Mouse (Mus musculus) C2C12 (cell line): ENCODE results near the gene Mmp15. TPM values are rescaled to one million over a fixed set of nuclear protein-coding genes. Genes with fewer than 3 reads are reported as not detected.
A peak's percentile ranks its signal among the peaks of the same experiment; 100 is the strongest.

ENCODE experiments used
- H3K27me3 ChIP-seq: one replicate; pipeline ENCODE4 v1.6.1; 2011; ENCODE audit not compliant: control insufficient read depth, insufficient read depth, insufficient read length
- H3K36me3 ChIP-seq: one replicate; pipeline ENCODE4 v1.6.1; 2011; ENCODE audit not compliant: control insufficient read depth, insufficient read depth
- H3K4me3 ChIP-seq: one replicate; pipeline ENCODE4 v1.5.1; 2011; ENCODE audit warnings: mild to moderate bottlenecking, control low read depth; ENCODE audit not compliant: poor library complexity, insufficient read depth, severe bottlenecking
- H3K79me2 ChIP-seq: one replicate; pipeline ENCODE4 v1.6.1; 2011; ENCODE audit not compliant: control insufficient read depth, insufficient read depth
- H3K79me3 ChIP-seq: one replicate; pipeline ENCODE4 v1.6.1; 2011; ENCODE audit warnings: low read depth, control low read depth
- H3ac ChIP-seq: one replicate; pipeline ENCODE3; 2011; ENCODE audit warnings: low read depth; ENCODE audit not compliant: control insufficient read depth, insufficient read length
- CEBPB ChIP-seq: IDR thresholded peaks from one replicate; pipeline ENCODE4 v1.6.1; 2011; ENCODE audit warnings: low read depth, mild to moderate bottlenecking, control low read depth, moderate library complexity
- CTCF ChIP-seq: IDR thresholded peaks from one replicate; pipeline ENCODE4 v1.5.1; 2011; ENCODE audit not compliant: control insufficient read depth, insufficient read depth, insufficient read length
- FOSL1 ChIP-seq: IDR thresholded peaks from one replicate; pipeline ENCODE4 v1.8.0; 2011; ENCODE audit warnings: mild to moderate bottlenecking, low read length; ENCODE audit not compliant: poor library complexity, insufficient read depth, severe bottlenecking
- MAX ChIP-seq: IDR thresholded peaks from one replicate; pipeline ENCODE4 v1.6.1; 2011; ENCODE audit warnings: mild to moderate bottlenecking, control low read depth
- MYOD1 ChIP-seq: IDR thresholded peaks from one replicate; pipeline ENCODE4 v1.6.1; 2011; ENCODE audit warnings: low read depth; ENCODE audit not compliant: control insufficient read depth, insufficient read length
- MYOG ChIP-seq: IDR thresholded peaks from one replicate; pipeline ENCODE4 v1.6.1; 2011; ENCODE audit not compliant: control insufficient read depth, insufficient read length; ENCODE audit errors: extremely low read depth
- USF1 ChIP-seq: IDR thresholded peaks from one replicate; pipeline ENCODE4 v1.6.1; 2011; ENCODE audit warnings: low read depth, mild to moderate bottlenecking, control low read depth, moderate library complexity
- polyA plus RNA-seq: library from polyadenylated mRNA; unstranded; fragments of >200 nt; fragmentation: generic; extraction: Trizol; gene quantifications from one replicate; pipeline ENCODE4 v1.2.1, GENCODE M21; 2012; ENCODE audit warnings: missing spikeins

Gene Mmp15
- polyA plus RNA-seq, 1 experiment: 6.0 TPM

GRCm38 (mm10) chr8:95386037-95386436, 34.0 kb downstream of the Mmp15 start:
- Histone ChIP-seq H3K79me3 (no peaks in the 10 kb centered on the region), H3K4me3 (no peak overlapping the region), H3K27me3 (no peaks in the 10 kb centered on the region), H3ac (no peak overlapping the region), H3K79me2 (no peaks in the 10 kb centered on the region), H3K36me3 (no peaks in the 10 kb centered on the region)
- peak; percentile 63 for TF ChIP-seq MAX
- no peak for TF ChIP-seq CTCF
- peak; percentile 95 for TF ChIP-seq MYOD1
- TF ChIP-seq MYOG: no peak
- peak; percentile 68 for TF ChIP-seq USF1
- TF ChIP-seq FOSL1: peak; percentile 18

DNA sequence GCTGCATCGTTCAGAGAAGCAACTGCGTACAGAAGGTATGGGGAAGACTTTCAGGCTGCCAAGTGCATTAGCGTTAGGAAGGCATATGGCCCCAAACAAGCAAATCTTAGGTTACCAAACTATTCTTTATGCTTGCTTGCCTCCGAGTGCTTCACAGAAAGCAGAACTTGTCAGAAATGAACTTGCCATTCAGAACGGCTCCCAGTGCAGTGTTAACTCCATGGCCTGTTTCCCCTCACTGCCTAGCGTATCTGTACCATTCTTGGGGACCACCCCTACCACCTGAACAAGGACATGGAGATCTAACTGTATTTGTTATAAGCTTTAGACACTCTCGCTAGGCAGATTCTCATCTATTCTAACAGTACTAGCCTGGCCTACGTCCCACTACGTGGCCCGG, 35.2 kb downstream of the Mmp15 start:
- H3K79me2 ChIP-seq: no peaks in the 10 kb centered on the region
- no peaks in the 10 kb centered on the region for H3K27me3 ChIP-seq
- TF ChIP-seq USF1 (no peak), MAX (no peak), MYOD1 (no peak), FOSL1 (no peak), MYOG (no peak), CEBPB (no peak), CTCF (no peak)
- H3K79me3 ChIP-seq: no peaks in the 10 kb centered on the region
- no peak overlapping the region for H3K4me3 ChIP-seq
- no peak overlapping the region for H3ac ChIP-seq
- no peaks in the 10 kb centered on the region for H3K36me3 ChIP-seq

DNA sequence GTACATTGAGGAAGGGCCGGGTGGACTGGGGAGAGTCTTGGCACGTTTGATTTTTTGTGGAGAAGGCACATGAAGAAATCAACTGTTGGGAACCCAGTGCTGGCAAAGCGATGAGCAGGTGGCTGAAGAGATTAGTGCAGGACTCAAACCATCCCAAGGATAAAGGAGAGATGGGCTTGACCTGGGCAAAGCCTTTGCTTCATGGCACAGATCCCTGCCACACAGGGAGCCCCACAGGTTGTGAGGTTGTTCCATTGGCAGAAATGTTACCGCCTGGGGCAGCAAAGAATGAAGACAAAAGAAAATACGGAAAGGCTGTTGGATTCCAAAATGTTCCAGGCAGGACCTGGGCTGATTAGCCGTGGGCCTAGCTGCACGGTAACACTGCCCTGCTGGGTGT, 35.9 kb downstream of the Mmp15 start:
- Histone ChIP-seq H3ac (no peak overlapping the region), H3K79me2 (no peaks in the 10 kb centered on the region), H3K79me3 (no peaks in the 10 kb centered on the region), H3K4me3 (no peak overlapping the region), H3K36me3 (no peaks in the 10 kb centered on the region), H3K27me3 (no peaks in the 10 kb centered on the region)
- TF ChIP-seq MYOD1 (no peak), MYOG (no peak), MAX (no peak), FOSL1 (no peak), CTCF (no peak), CEBPB (no peak), USF1 (no peak)

DNA sequence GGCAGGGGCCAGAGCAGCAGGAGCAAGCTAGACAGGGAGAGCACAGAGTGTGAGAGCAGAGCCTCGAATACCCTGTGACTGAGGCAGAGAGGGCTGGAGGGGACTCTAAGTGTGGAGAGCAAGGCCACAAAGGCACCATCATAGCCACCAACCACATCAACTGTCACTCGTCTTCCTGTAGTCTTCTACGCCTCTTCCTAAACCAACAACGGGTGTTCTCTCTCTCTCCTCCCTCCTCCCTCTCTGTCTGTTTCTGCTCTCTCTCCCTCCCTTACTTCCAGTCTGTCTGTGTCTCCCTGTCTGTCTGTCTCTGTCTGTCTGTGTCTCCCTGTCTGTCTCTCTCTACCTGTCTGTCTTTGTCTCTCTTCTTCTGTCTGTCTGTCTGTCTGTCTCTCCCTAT, 38.2 kb downstream of the Mmp15 start:
- no peak for TF ChIP-seq CEBPB
- TF ChIP-seq MYOG: no peak
- TF ChIP-seq USF1: no peak
- no peak for TF ChIP-seq CTCF
- no peak for TF ChIP-seq MAX
- no peak for TF ChIP-seq MYOD1
- TF ChIP-seq FOSL1: no peak
- Histone ChIP-seq H3K79me2 (no peaks in the 10 kb centered on the region), H3K36me3 (no peaks in the 10 kb centered on the region), H3K27me3 (no peaks in the 10 kb centered on the region), H3K79me3 (no peaks in the 10 kb centered on the region), H3ac (no peak overlapping the region), H3K4me3 (no peak overlapping the region)

GRCm38 (mm10) chr8:95391101-95391500, 39.0 kb downstream of the Mmp15 start:
- no peaks in the 10 kb centered on the region for H3K36me3 ChIP-seq
- no peaks in the 10 kb centered on the region for H3K79me3 ChIP-seq
- no peak overlapping the region for H3K4me3 ChIP-seq
- no peaks in the 10 kb centered on the region for H3K79me2 ChIP-seq
- H3K27me3 ChIP-seq: no peaks in the 10 kb centered on the region
- H3ac ChIP-seq: no peak overlapping the region
- no peak for TF ChIP-seq USF1
- TF ChIP-seq FOSL1: no peak
- no peak for TF ChIP-seq MAX

GRCm38 (mm10) chr8:95392604-95393003, 40.5 kb downstream of the Mmp15 start:
- no peak for TF ChIP-seq CEBPB
- TF ChIP-seq MAX: no peak
- no peak for TF ChIP-seq MYOG
- TF ChIP-seq CTCF: no peak
- TF ChIP-seq USF1: no peak
- no peak for TF ChIP-seq FOSL1
- TF ChIP-seq MYOD1: no peak
- Histone ChIP-seq H3K79me3 (no peaks in the 10 kb centered on the region), H3ac (no peak overlapping the region), H3K36me3 (no peaks in the 10 kb centered on the region), H3K27me3 (no peaks in the 10 kb centered on the region), H3K79me2 (no peaks in the 10 kb centered on the region), H3K4me3 (no peak overlapping the region)
